Mouse (Mus musculus): ENCODE results near the gene Cyp1a2.

Gene Cyp1a2

GRCm38 (mm10) chr9:57671500-57671899 lies 12.0 kb downstream of the Cyp1a2 start:
- DNase-seq (ENCODE audit: low read depth, low spot score), result no peak

GRCm38 (mm10) chr9:57671037-57671436 lies 12.5 kb downstream of the Cyp1a2 start:
- no peak for DNase-seq (ENCODE audit: low read depth, low spot score)

GRCm38 (mm10) chr9:57669566-57669965 lies 13.9 kb downstream of the Cyp1a2 start:
- DNase-seq (ENCODE audit: low read depth, low spot score), result no peak

GRCm38 (mm10) chr9:57668277-57668676 lies 15.2 kb downstream of the Cyp1a2 start:
- DNase-seq (ENCODE audit: low read depth, low spot score), result no peak

GRCm38 (mm10) chr9:57667817-57668216 lies 15.7 kb downstream of the Cyp1a2 start:
- DNase-seq (ENCODE audit: low read depth, low spot score), result no peak

GRCm38 (mm10) chr9:57667136-57667535 lies 16.4 kb downstream of the Cyp1a2 start:
- DNase-seq (ENCODE audit: low read depth, low spot score), result no peak

GRCm38 (mm10) chr9:57666536-57666935 lies 17.0 kb downstream of the Cyp1a2 start:
- no peak for DNase-seq (ENCODE audit: low read depth, low spot score)

GRCm38 (mm10) chr9:57664616-57665015 lies 18.9 kb downstream of the Cyp1a2 start:
- DNase-seq (ENCODE audit: low read depth, low spot score), result no peak

GRCm38 (mm10) chr9:57661552-57661951 lies 22.0 kb downstream of the Cyp1a2 start:
- no peak for DNase-seq (ENCODE audit: low read depth, low spot score)

GRCm38 (mm10) chr9:57660501-57660900 lies 23.0 kb downstream of the Cyp1a2 start:
- no peak for DNase-seq (ENCODE audit: low read depth, low spot score)

GRCm38 (mm10) chr9:57659774-57660173 lies 23.7 kb downstream of the Cyp1a2 start:
- DNase-seq (ENCODE audit: low read depth, low spot score), result peak; percentile 65

- DNase-seq (ENCODE audit: low read depth, low spot score), result no peak
Observed at GRCm38 (mm10) chr9:57658970-57659369, 24.5 kb downstream of the Cyp1a2 start.

- DNase-seq (ENCODE audit: low read depth, low spot score), result no peak
Observed at GRCm38 (mm10) chr9:57657843-57658242, 25.7 kb downstream of the Cyp1a2 start.

- DNase-seq (ENCODE audit: low read depth, low spot score), result no peak
Observed at GRCm38 (mm10) chr9:57656631-57657350, 26.7 kb downstream of the Cyp1a2 start.

GRCm38 (mm10) chr9:57655749-57656148 lies 27.8 kb downstream of the Cyp1a2 start:
- DNase-seq (ENCODE audit: low read depth, low spot score), result peak; percentile 93

GRCm38 (mm10) chr9:57654966-57655365 lies 28.5 kb downstream of the Cyp1a2 start:
- no peak for DNase-seq (ENCODE audit: low read depth, low spot score)

GRCm38 (mm10) chr9:57653283-57653682 lies 30.2 kb downstream of the Cyp1a2 start, which contains the start of gene Csk:
Gene Csk, minus strand, starts transcription at chr9:57653631.
- DNase-seq (ENCODE audit: low read depth, low spot score), result no peak

GRCm38 (mm10) chr9:57652855-57653254 lies 30.6 kb downstream of the Cyp1a2 start:
- DNase-seq (ENCODE audit: low read depth, low spot score), result no peak

GRCm38 (mm10) chr9:57652351-57652750 lies 31.2 kb downstream of the Cyp1a2 start:
- no peak for DNase-seq (ENCODE audit: low read depth, low spot score)

- no peak for DNase-seq (ENCODE audit: low read depth, low spot score)
Observed at GRCm38 (mm10) chr9:57650786-57651311, 32.7 kb downstream of the Cyp1a2 start.

GRCm38 (mm10) chr9:57650130-57650785 lies 33.2 kb downstream of the Cyp1a2 start:
- no peak for DNase-seq (ENCODE audit: low read depth, low spot score)

- no peak for DNase-seq (ENCODE audit: low read depth, low spot score)
Observed at GRCm38 (mm10) chr9:57647286-57648108, 36.0 kb downstream of the Cyp1a2 start.

Data from forelimb bud, embryonic 11.5 days (tissue).